In genomic region chr2:120465397-120465785, GRCm38 (mm10) we compare ENCODE assay signal across 19 mouse cellular contexts. TPM values are rescaled to one million over a fixed set of nuclear protein-coding genes. Genes with fewer than 3 reads are reported as not detected.
A peak's percentile ranks its signal among the peaks of the same experiment; 100 is the strongest.
DNase-seq lines count a peak whose midpoint lies in the region; ATAC-seq and TF ChIP-seq lines count a peak whose summit lies in the region.
"Had no signal": no experiment of that assay in that cellular context is flagged by ENCODE, and none has a peak within 500 bp of the region (broad histone marks: within the 10 kb centered on the region; RNA-seq: fewer than 3 reads in every experiment).

No protein-coding gene starts in this region.

- H3K9me3 ChIP-seq in megakaryocyte, embryonic 14.5 days: peaks cover 6% of the 10 kb centered on the region
- H3K9me3 ChIP-seq: embryonic facial prominence, embryonic 10.5 days; embryonic facial prominence, embryonic 12.5 days; forebrain, embryonic 13.5 days; forebrain, embryonic 15.5 days had no signal

- no peak for TF ChIP-seq CTCF in gastrocnemius, adult 2 months (IDR thresholded peaks at IDR 0.05)

- H3K27ac ChIP-seq in gastrocnemius, adult 2 months: peak overlapping the region; percentile 98
- H3K27ac ChIP-seq: embryonic facial prominence, embryonic 10.5 days; embryonic facial prominence, embryonic 12.5 days; forebrain, embryonic 13.5 days; forebrain, embryonic 15.5 days had no signal

- peaks cover 14% of the 10 kb centered on the region for H3K27me3 ChIP-seq in megakaryocyte, embryonic 14.5 days (replicated peaks)
- H3K27me3 ChIP-seq: embryonic facial prominence, embryonic 12.5 days; forebrain, embryonic 13.5 days; forebrain, embryonic 15.5 days had no signal

- no peak for ATAC-seq in megakaryocyte, adult 5-6 weeks (ENCODE audit: poor library complexity, severe bottlenecking)
- ATAC-seq: forebrain, embryonic 13.5 days; forebrain, embryonic 15.5 days had no signal

- peak overlapping the region; percentile 75 for H3K4me3 ChIP-seq in gastrocnemius, adult 2 months
- H3K4me3 ChIP-seq in megakaryocyte, embryonic 14.5 days (replicated peaks): peak overlapping the region; percentile 29
- H3K4me3 ChIP-seq: embryonic facial prominence, embryonic 10.5 days; embryonic facial prominence, embryonic 12.5 days; forebrain, embryonic 13.5 days; forebrain, embryonic 15.5 days had no signal

- no peak for DNase-seq in gastrocnemius, adult 2 months
- DNase-seq in gastrocnemius, postnatal 4 days (ENCODE audit: low spot score in 2 of 2): no peak
- peak; percentile 8 for DNase-seq in forelimb bud, embryonic 11.5 days (ENCODE audit: low read depth, low spot score)
- no peak for DNase-seq in testis, postnatal 10 days (ENCODE audit: low spot score)
- DNase-seq in neural tube, embryonic 10.5 days (ENCODE audit: extremely low spot score, low spot score): no peak
- DNase-seq: adrenal gland, adult 8-10 months; adrenal gland, postnatal 14 days; cerebellum, adult 11-12 months; cerebellum, adult 2 months; cerebellum, adult 9-10 months; cerebellum, postnatal 10 days; cerebellum, postnatal 25 days had no signal

- peaks cover 68% of the 10 kb centered on the region for H3K4me1 ChIP-seq in megakaryocyte, embryonic 14.5 days
- H3K4me1 ChIP-seq: embryonic facial prominence, embryonic 12.5 days; forebrain, embryonic 13.5 days; forebrain, embryonic 15.5 days had no signal

- H3K36me3 ChIP-seq in megakaryocyte, embryonic 14.5 days (replicated peaks; ENCODE audit: low read length): peaks cover 18% of the 10 kb centered on the region
- H3K36me3 ChIP-seq: embryonic facial prominence, embryonic 10.5 days; embryonic facial prominence, embryonic 12.5 days; forebrain, embryonic 15.5 days had no signal

- intact Hi-C loops in gastrocnemius, adult 2 months (cut with DNase I): loop anchor here (2.0 kb wide), 1 partner anchor 61 kb away; the partner anchor contains the start of gene Tmem87a

RNA-seq across cellular contexts. Expression of gene Capn3, which starts 9.6 kb away (rescaled TPM):
- 100 to 1,000 TPM; 126 to 149 TPM for total RNA-seq in gastrocnemius, adult 2 months (2021)
- total RNA-seq in gastrocnemius, postnatal 4 days (2021): 10 to 100 TPM; 79.3 to 83.4 TPM
- polyA plus RNA-seq in megakaryocyte, embryonic 14.5 days (2012; ENCODE audit: insufficient read depth, low replicate concordance): 9.7 and 29.4 TPM in 2 replicates
- total RNA-seq in megakaryocyte, adult 5-6 weeks (2015): 0.41 and 1.2 TPM in 2 replicates
- 0.15 TPM in 1 of 2 replicates, not detected in the other for total RNA-seq in megakaryocyte, adult 5-6 weeks (2017)
- total RNA-seq: MEL had no signal

Comparison
In these comparisons a context has a peak if more than half of its experiments do, and no peak if none do; other contexts are left out.
1. RNA of gene Capn3, which starts 9.6 kb away (total RNA-seq): 126 to 149 TPM in gastrocnemius, adult 2 months and 79.3 to 83.4 TPM in gastrocnemius, postnatal 4 days; 0.15 to 1.2 TPM in megakaryocyte, adult 5-6 weeks; every median in the first group is over 10 times any median in the second.